Mouse (Mus musculus) bone marrow, adult 2 months (tissue): ENCODE results near the gene Rhbdf2.

ENCODE experiments used
- CTCF ChIP-seq: fragments of 200-500 bp; IDR thresholded peaks from 2 replicates; pipeline ENCODE4 v1.5.1; 2011; ENCODE audit warnings: low read length, control low read depth; ENCODE audit not compliant: control insufficient read depth, insufficient read depth
- POLR2A ChIP-seq: fragments of 200-500 bp; IDR thresholded peaks from 2 replicates; pipeline ENCODE4 v1.6.1; 2011; ENCODE audit warnings: low read depth, mild to moderate bottlenecking, control low read depth, low read length, borderline replicate concordance; ENCODE audit not compliant: control insufficient read depth

DNA sequence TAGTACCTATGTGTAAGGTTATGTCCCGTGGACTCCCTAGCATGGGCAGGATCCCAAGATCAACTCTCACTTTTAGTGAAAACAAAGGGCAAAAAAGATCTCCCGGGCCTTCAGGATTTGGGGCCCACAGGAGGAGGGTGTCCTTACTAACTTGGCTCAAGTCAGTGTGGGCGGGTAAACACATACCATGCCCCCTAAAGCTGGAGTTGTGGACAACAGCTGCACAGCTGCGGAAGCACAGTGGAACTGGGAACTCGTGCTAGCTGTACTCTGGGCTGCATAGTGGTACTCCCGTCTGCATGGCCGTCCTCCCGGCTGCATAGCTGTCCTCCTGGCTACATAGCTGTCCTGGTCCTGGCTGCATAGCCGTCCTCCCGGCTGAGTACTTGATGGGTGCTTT is 31.4 kb upstream of the Rhbdf2 start:
- TF ChIP-seq POLR2A (no peak), CTCF (no peak)
